Mouse (Mus musculus) layer of hippocampus, adult 11-12 months (tissue): ENCODE measurements around the gene Spesp1.

ENCODE experiments used
- DNase-seq: peaks from one replicate; pipeline ENCODE4 v3.0.0; 2022; ENCODE audit warnings: low spot score

The Spesp1 gene

GRCm38 (mm10) chr9:62245612-62246379 is 36.2 kb downstream of the Spesp1 start:
- no peak for DNase-seq

GRCm38 (mm10) chr9:62244612-62245010 is 37.4 kb downstream of the Spesp1 start:
- no peak for DNase-seq

- DNase-seq = peak; percentile 83
Measured at GRCm38 (mm10) chr9:62243991-62244611, 37.9 kb downstream of the Spesp1 start.

GRCm38 (mm10) chr9:62240036-62240435 is 42.0 kb downstream of the Spesp1 start:
- no peak for DNase-seq

- DNase-seq = no peak
Measured at GRCm38 (mm10) chr9:62237381-62237980, 44.5 kb downstream of the Spesp1 start.

GRCm38 (mm10) chr9:62235501-62235900 is 46.5 kb downstream of the Spesp1 start:
- no peak for DNase-seq

- DNase-seq = no peak
Measured at GRCm38 (mm10) chr9:62232649-62233048, 49.4 kb downstream of the Spesp1 start.

GRCm38 (mm10) chr9:62231046-62231445 is 51.0 kb downstream of the Spesp1 start:
- DNase-seq = no peak

- DNase-seq = no peak
Measured at GRCm38 (mm10) chr9:62229985-62230384, 52.0 kb downstream of the Spesp1 start.

GRCm38 (mm10) chr9:62222481-62222880 is 59.5 kb downstream of the Spesp1 start:
- peak; percentile 45 for DNase-seq

GRCm38 (mm10) chr9:62222029-62222428 is 60.0 kb downstream of the Spesp1 start:
- DNase-seq = no peak
